Mouse (Mus musculus): ENCODE results near the gene Calml4.
"Not testable (repeated sequence)": the region's sequence is repeated elsewhere in the genome, so short reads cannot be mapped to it uniquely, and the experiment has no call there.

Calml4 gene

GRCm38 (mm10) chr9:62857719-62858261, at the start of gene Calml4:
Calml4 (plus strand) TSS chr9:62858080.
- peak; percentile 36 for DNase-seq (ENCODE audit: extremely low read depth, insufficient read length, low spot score)

- no peak for DNase-seq (ENCODE audit: extremely low read depth, insufficient read length, low spot score)
These were observed 47.8 kb upstream of the Calml4 start for GRCm38 (mm10) chr9:62810095-62810494.

- DNase-seq (ENCODE audit: extremely low read depth, insufficient read length, low spot score): peak; percentile 70
These were observed 47.1 kb upstream of the Calml4 start for GRCm38 (mm10) chr9:62810543-62811515.

GRCm38 (mm10) chr9:62811516-62812121, 46.3 kb upstream of the Calml4 start, which contains the start of gene Fem1b:
Fem1b (minus strand) TSS chr9:62811934.
- peak; percentile 93 for DNase-seq (ENCODE audit: extremely low read depth, insufficient read length, low spot score)

GRCm38 (mm10) chr9:62812216-62813049, 45.4 kb upstream of the Calml4 start:
- peak; percentile 19 for DNase-seq (ENCODE audit: extremely low read depth, insufficient read length, low spot score)

GRCm38 (mm10) chr9:62814751-62815150, 43.1 kb upstream of the Calml4 start:
- DNase-seq (ENCODE audit: extremely low read depth, insufficient read length, low spot score): no peak

GRCm38 (mm10) chr9:62816323-62817098, 41.4 kb upstream of the Calml4 start:
- DNase-seq (ENCODE audit: extremely low read depth, insufficient read length, low spot score): no peak

GRCm38 (mm10) chr9:62817099-62817571, 40.7 kb upstream of the Calml4 start:
- DNase-seq (ENCODE audit: extremely low read depth, insufficient read length, low spot score): peak; percentile 28

GRCm38 (mm10) chr9:62817828-62818614, 39.9 kb upstream of the Calml4 start:
- DNase-seq (ENCODE audit: extremely low read depth, insufficient read length, low spot score): peak; percentile 52

GRCm38 (mm10) chr9:62819494-62819893, 38.4 kb upstream of the Calml4 start:
- no peak for DNase-seq (ENCODE audit: extremely low read depth, insufficient read length, low spot score)

- DNase-seq (ENCODE audit: extremely low read depth, insufficient read length, low spot score): not testable (repeated sequence)
These were observed 38.0 kb upstream of the Calml4 start for GRCm38 (mm10) chr9:62819910-62820309.

GRCm38 (mm10) chr9:62820829-62821228, 37.1 kb upstream of the Calml4 start:
- DNase-seq (ENCODE audit: extremely low read depth, insufficient read length, low spot score): no peak

GRCm38 (mm10) chr9:62821811-62822210, 36.1 kb upstream of the Calml4 start:
- no peak for DNase-seq (ENCODE audit: extremely low read depth, insufficient read length, low spot score)

GRCm38 (mm10) chr9:62825791-62826393, 32.0 kb upstream of the Calml4 start:
- DNase-seq (ENCODE audit: extremely low read depth, insufficient read length, low spot score): no peak

GRCm38 (mm10) chr9:62826456-62826855, 31.4 kb upstream of the Calml4 start:
- no peak for DNase-seq (ENCODE audit: extremely low read depth, insufficient read length, low spot score)

- DNase-seq (ENCODE audit: extremely low read depth, insufficient read length, low spot score): peak; percentile 56
These were observed 29.8 kb upstream of the Calml4 start for GRCm38 (mm10) chr9:62827939-62828652.

GRCm38 (mm10) chr9:62828662-62829086, 29.2 kb upstream of the Calml4 start:
- peak; percentile 99 for DNase-seq (ENCODE audit: extremely low read depth, insufficient read length, low spot score)

GRCm38 (mm10) chr9:62829877-62830276, 28.0 kb upstream of the Calml4 start:
- peak; percentile 23 for DNase-seq (ENCODE audit: extremely low read depth, insufficient read length, low spot score)
